Comparison of ENCODE assay signal across 26 mouse cellular contexts in genomic region chr12:79409126-79409860, GRCm38 (mm10).
DNase-seq lines count a peak whose midpoint lies in the region; ATAC-seq and TF ChIP-seq lines count a peak whose summit lies in the region.
"Had no signal": no experiment of that assay in that cellular context is flagged by ENCODE, and none has a peak within 500 bp of the region (broad histone marks: within the 10 kb centered on the region; RNA-seq: fewer than 3 reads in every experiment).

No protein-coding gene starts in this region.

- peak; percentile 47 for DNase-seq in kidney, postnatal 0 days (ENCODE audit: low spot score)
- DNase-seq in kidney, adult 8-10 months = no peak
- peak; percentile 54 for DNase-seq in 3T3-L1 (ENCODE audit: low read depth, low spot score)
- DNase-seq in NIH3T3 (ENCODE audit: low read depth) = peak; percentile 45
- no peak for DNase-seq in thymus, postnatal 0 days (ENCODE audit: low spot score)
- DNase-seq in right cerebral cortex, postnatal 10 days (ENCODE audit: low spot score in 2 of 2) = no peak
- DNase-seq: adrenal gland, postnatal 14 days; cerebellum, adult 11 months; cerebellum, adult 9-10 months; cerebellum, postnatal 36 days; gastrocnemius, postnatal 10 days; heart, postnatal 14 days; kidney, adult 18-20 months; kidney, postnatal 4 days; midbrain, embryonic 14.5 days; right cerebral cortex, postnatal 14 days had no signal

- no peaks in the 10 kb centered on the region for H3K4me1 ChIP-seq in kidney, postnatal 0 days (replicated peaks; ENCODE audit: insufficient read depth, low read length)
- H3K4me1 ChIP-seq in stomach, embryonic 15.5 days = no peaks in the 10 kb centered on the region

- no peaks in the 10 kb centered on the region for H3K9me3 ChIP-seq in kidney, postnatal 0 days (replicated peaks; ENCODE audit: low read length)
- no peaks in the 10 kb centered on the region for H3K9me3 ChIP-seq in stomach, embryonic 15.5 days
- H3K9me3 ChIP-seq: embryonic facial prominence, embryonic 12.5 days; heart, embryonic 13.5 days; hindbrain, embryonic 10.5 days; limb, embryonic 13.5 days had no signal

- no peak overlapping the region for H3K27ac ChIP-seq in kidney, postnatal 0 days
- peak overlapping the region; percentile 76 for H3K27ac ChIP-seq in stomach, embryonic 15.5 days
- H3K27ac ChIP-seq: embryonic facial prominence, embryonic 12.5 days; heart, embryonic 13.5 days; hindbrain, embryonic 10.5 days; hindbrain, postnatal 0 days; limb, embryonic 13.5 days; macrophage had no signal

- no peak overlapping the region for H3K4me3 ChIP-seq in kidney, postnatal 0 days (replicated peaks; ENCODE audit: low read depth, low read length)
- H3K4me3 ChIP-seq in stomach, embryonic 15.5 days (replicated peaks) = no peak overlapping the region
- H3K4me3 ChIP-seq: embryonic facial prominence, embryonic 12.5 days; erythroblast, embryonic 14.5 days; heart, embryonic 13.5 days; hindbrain, embryonic 10.5 days; limb, embryonic 13.5 days had no signal

- H3K4me2 ChIP-seq in kidney, postnatal 0 days (ENCODE audit: low read length) = no peak overlapping the region
- no peak overlapping the region for H3K4me2 ChIP-seq in stomach, embryonic 15.5 days
- H3K4me2 ChIP-seq: embryonic facial prominence, embryonic 12.5 days; heart, embryonic 13.5 days; limb, embryonic 13.5 days; liver, embryonic 11.5 days had no signal

- no peak for TF ChIP-seq CTCF in kidney, postnatal 0 days (IDR thresholded peaks at IDR 0.05; ENCODE audit: low read depth)

- 53% methylated on average over 4 of the region's 4 CpGs for WGBS in kidney, postnatal 0 days
- WGBS in stomach, embryonic 15.5 days = 37% methylated on average over 4 of the region's 4 CpGs

- no peak overlapping the region for H3K9ac ChIP-seq in kidney, postnatal 0 days (ENCODE audit: low read depth, low read length)
- no peak overlapping the region for H3K9ac ChIP-seq in stomach, embryonic 15.5 days
- H3K9ac ChIP-seq: embryonic facial prominence, embryonic 12.5 days; heart, embryonic 13.5 days; limb, embryonic 13.5 days had no signal

- no peak for ATAC-seq in kidney, postnatal 0 days (replicated peaks; ENCODE audit: low FRiP score, low read depth)
- ATAC-seq in stomach, embryonic 15.5 days (ENCODE audit: insufficient read depth, low FRiP score, low read depth) = no peak
- ATAC-seq: hindbrain, postnatal 0 days had no signal

- H3K27me3 ChIP-seq in kidney, postnatal 0 days (ENCODE audit: insufficient read depth, low read length) = no peaks in the 10 kb centered on the region
- no peaks in the 10 kb centered on the region for H3K27me3 ChIP-seq in stomach, embryonic 15.5 days (replicated peaks)
- H3K27me3 ChIP-seq: CH12.LX; embryonic facial prominence, embryonic 12.5 days; heart, embryonic 13.5 days; limb, embryonic 13.5 days had no signal

- H3K36me3 ChIP-seq in kidney, postnatal 0 days (ENCODE audit: insufficient read depth, low read length) = no peaks in the 10 kb centered on the region
- no peaks in the 10 kb centered on the region for H3K36me3 ChIP-seq in stomach, embryonic 15.5 days
- H3K36me3 ChIP-seq: embryonic facial prominence, embryonic 12.5 days; heart, embryonic 13.5 days; hindbrain, embryonic 10.5 days; limb, embryonic 13.5 days had no signal

Comparison
In these comparisons a context has a peak if more than half of its experiments do, and no peak if none do; other contexts are left out.
1. DNase-seq: peak in kidney, postnatal 0 days (single experiment), 3T3-L1 (single experiment) and NIH3T3 (single experiment); none in kidney, adult 8-10 months (0 of 2), thymus, postnatal 0 days (single experiment) and right cerebral cortex, postnatal 10 days (0 of 2).